17 mouse cellular contexts compared by ENCODE assay signal in the genomic region with DNA sequence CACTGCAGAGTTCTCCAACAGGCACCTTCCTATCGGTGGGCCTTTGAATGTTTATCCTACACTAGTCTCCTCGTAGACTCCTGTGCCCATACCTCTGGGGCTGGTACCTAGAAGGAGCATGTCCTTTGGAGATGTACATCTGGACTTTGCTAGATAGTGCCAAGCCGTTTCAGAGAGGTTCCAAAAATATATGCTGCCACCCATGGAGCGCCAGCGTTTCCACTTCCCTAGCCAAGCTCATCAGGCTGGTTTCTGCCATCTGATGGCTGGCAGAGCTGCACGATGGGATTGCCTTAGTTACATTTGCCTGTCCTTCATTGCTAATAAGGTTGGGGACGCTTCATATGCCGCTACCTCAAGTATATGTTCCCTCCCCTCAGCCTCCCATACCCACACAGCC.
A peak's percentile ranks its signal among the peaks of the same experiment; 100 is the strongest.
DNase-seq lines count a peak whose midpoint lies in the region; ATAC-seq lines count a peak whose summit lies in the region.
"Had no signal": no experiment of that assay in that cellular context is flagged by ENCODE, and none has a peak within 500 bp of the region (broad histone marks: within the 10 kb centered on the region; RNA-seq: fewer than 3 reads in every experiment).

No protein-coding gene starts in this region.

- no peak for DNase-seq in frontal cortex, postnatal 14 days (ENCODE audit: low spot score in 2 of 2)
- DNase-seq in left cerebral cortex, postnatal 36 days (ENCODE audit: low spot score in 2 of 2) = peak; percentile 43 to 45
- no peak for DNase-seq in left cerebral cortex, postnatal 10 days (ENCODE audit: extremely low spot score in 1 of 2, low spot score in 2 of 2)
- DNase-seq in cerebellum, adult 8-10 months = peak; percentile 21
- peak; percentile 45 for DNase-seq in left cerebral cortex, postnatal 4 days
- DNase-seq in lung, postnatal 14 days = no peak
- DNase-seq: adrenal gland, postnatal 10 days; heart, postnatal 10 days; kidney, adult 18-20 months; lung, embryonic 14.5 days; lung, postnatal 4 days; thymus, postnatal 14 days had no signal

- ATAC-seq in frontal cortex, adult (ENCODE audit: low TSS enrichment) = 0 out of 2 replicates have a peak, but pooled peaks have one; percentile 36
- ATAC-seq: activated CD4-positive, CD25-positive, alpha-beta regulatory T cell, adult 4 months; forebrain, embryonic 15.5 days; liver, embryonic 12.5 days; midbrain, embryonic 16.5 days had no signal

- intact Hi-C loops in left cerebral cortex, postnatal 36 days (cut with DNase I) = loop anchor here (5.0 kb wide), 1 partner anchor 45 kb away; no protein-coding TSS in a partner anchor
- intact Hi-C loops in left cerebral cortex, postnatal 10 days (cut with DNase I) = no loop called here
- intact Hi-C loops in left cerebral cortex, postnatal 4 days (cut with DNase I) = no loop called here

Comparison
In these comparisons a context has a peak if more than half of its experiments do, and no peak if none do; other contexts are left out.
1. DNase-seq: peak in left cerebral cortex, postnatal 36 days (2 of 2), cerebellum, adult 8-10 months (single experiment) and left cerebral cortex, postnatal 4 days (single experiment); none in frontal cortex, postnatal 14 days (0 of 2), left cerebral cortex, postnatal 10 days (0 of 2) and lung, postnatal 14 days (single experiment).